Mouse (Mus musculus): ENCODE measurements at regions not wholly inside any gene's neighbourhood (a gene's known extent, or its start where the extent isn't known, plus 50 kb on each side); places are given as distances from the start of the nearest gene placed in this dataset.

DNA sequence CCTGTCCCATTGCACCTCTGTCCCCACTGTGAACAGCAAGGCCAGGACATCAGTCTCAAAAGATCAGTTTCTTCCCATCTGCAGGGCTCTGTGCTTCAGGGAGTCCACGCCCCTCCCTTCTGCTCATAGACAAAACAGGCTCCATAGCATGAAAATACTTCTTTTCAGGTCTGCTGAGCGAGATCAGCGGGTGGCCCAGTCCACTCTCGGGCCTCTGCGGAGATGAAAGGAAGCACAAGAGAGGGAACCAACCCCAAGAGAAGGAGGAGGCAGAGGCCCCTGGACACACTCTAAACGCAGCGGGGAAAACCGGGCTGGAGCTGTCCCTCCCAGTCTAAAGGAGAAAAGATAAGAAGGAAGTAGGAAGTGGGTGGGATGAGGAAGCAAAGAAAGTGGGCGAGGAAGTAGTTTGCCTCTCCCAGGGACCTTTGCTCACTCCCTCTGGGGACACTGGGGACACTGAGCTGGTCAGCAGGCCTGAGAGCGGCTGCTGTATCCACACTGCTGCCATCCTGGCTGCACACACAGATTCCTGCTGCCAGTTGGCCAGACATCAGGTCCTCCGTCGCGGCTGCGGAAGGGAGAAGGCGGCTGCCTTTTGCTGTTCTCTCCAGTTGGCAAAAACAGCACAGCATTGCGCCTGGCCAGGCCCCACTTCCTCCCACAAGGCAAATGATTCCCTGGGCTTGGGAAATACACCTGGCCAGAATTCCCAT is 143.5 kb downstream of the Rybp start:
- peak; percentile 73 for DNase-seq (ENCODE audit: low read depth, low spot score)

- DNase-seq (ENCODE audit: low read depth, low spot score): no peak
Observed at GRCm38 (mm10) chr6:100141225-100141624, 146.1 kb downstream of the Rybp start.

- DNase-seq (ENCODE audit: low read depth, low spot score): no peak
Observed at GRCm38 (mm10) chr6:100140581-100141114, 146.6 kb downstream of the Rybp start.

DNA sequence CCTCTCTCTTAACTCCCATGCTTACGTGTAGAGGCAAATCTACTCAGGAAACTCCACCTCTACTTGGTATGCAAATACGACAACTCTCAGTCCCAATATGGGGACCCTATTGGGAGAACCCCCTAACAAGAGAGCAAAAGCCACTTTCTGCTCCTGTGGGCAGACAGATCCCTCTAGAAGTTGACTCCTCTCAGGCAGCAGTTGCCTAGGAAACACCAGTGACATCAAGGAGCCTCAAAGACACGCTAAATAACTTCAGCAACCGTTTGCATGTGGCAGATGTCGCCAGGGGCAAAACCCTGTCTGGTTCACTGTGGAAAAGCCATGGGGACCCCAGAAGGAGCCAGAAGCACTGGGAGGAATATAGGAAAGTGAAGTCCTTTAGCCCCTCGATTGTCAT is 147.5 kb downstream of the Rybp start:
- DNase-seq (ENCODE audit: low read depth, low spot score): no peak

- no peak for DNase-seq (ENCODE audit: low read depth, low spot score)
Observed at GRCm38 (mm10) chr6:100138659-100139058, 148.6 kb downstream of the Rybp start.

GRCm38 (mm10) chr6:100135177-100135576 is 152.1 kb downstream of the Rybp start:
- no peak for DNase-seq (ENCODE audit: low read depth, low spot score)

- no peak for DNase-seq (ENCODE audit: low read depth, low spot score)
Observed at GRCm38 (mm10) chr6:100133970-100134369, 153.3 kb downstream of the Rybp start.

DNA sequence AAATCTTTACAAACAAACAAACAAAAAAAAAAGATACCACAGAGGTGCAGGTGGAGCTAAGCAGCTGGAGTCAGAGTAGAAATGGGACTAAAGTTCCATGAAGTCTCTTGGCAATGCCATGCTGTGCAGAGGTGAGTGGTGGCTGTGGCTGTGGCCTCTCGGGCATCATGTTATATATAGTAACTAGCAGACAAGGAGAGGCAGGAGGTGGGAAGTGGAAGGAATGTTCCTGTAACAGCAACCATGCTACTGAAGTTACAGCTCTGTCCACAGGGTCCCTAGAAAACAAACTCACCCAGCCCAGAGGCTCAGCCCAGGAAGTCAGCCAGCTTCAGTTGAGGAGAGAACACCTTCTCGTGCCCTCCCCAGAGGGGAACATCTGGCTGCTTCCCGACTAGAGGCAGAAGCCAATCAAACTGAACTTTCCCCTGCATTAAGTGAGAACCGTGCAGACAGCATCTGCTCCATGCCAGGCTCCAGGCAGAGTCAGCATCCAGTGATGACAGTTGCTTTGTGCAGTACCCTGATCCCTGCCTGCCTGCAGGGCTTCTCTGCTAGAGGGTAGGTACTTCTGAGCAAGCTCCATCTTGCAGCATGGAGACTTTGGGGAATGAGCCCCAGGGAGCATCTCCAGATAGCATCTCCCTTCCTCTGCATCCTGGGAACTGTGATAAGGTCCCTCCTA is 154.2 kb downstream of the Rybp start:
- DNase-seq (ENCODE audit: low read depth, low spot score): no peak

- DNase-seq (ENCODE audit: low read depth, low spot score): no peak
Observed at GRCm38 (mm10) chr6:100127221-100128143, 159.8 kb downstream of the Rybp start.

- DNase-seq (ENCODE audit: low read depth, low spot score): peak; percentile 20
Observed at GRCm38 (mm10) chr6:100126736-100127135, 160.5 kb downstream of the Rybp start.

DNA sequence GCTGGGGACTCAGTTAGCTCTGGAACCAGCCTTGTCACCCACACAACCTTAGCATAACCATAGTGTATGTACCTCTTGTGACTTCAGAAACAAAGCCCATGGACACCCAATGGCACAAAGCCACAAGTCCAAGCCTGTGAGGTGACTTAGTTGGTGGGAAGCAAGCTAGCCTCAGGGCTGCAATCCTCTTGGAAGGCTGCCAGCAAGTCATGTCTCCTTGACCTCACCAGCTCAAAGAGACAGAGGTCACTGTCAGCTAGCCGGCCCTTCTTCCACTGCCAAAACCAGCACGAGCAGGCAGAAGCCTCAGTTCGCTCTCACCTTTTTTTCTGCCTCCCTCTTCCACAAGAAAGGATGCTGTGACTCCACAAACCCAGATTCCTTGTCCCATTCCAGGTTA is 161.0 kb downstream of the Rybp start:
- no peak for DNase-seq (ENCODE audit: low read depth, low spot score)

GRCm38 (mm10) chr6:100121240-100121639 is 166.0 kb downstream of the Rybp start:
- DNase-seq (ENCODE audit: low read depth, low spot score): no peak

- DNase-seq (ENCODE audit: low read depth, low spot score): no peak
Observed at GRCm38 (mm10) chr6:100120017-100120944, 167.0 kb downstream of the Rybp start.

GRCm38 (mm10) chr6:100117084-100117483 is 170.2 kb downstream of the Rybp start:
- no peak for DNase-seq (ENCODE audit: low read depth, low spot score)

DNA sequence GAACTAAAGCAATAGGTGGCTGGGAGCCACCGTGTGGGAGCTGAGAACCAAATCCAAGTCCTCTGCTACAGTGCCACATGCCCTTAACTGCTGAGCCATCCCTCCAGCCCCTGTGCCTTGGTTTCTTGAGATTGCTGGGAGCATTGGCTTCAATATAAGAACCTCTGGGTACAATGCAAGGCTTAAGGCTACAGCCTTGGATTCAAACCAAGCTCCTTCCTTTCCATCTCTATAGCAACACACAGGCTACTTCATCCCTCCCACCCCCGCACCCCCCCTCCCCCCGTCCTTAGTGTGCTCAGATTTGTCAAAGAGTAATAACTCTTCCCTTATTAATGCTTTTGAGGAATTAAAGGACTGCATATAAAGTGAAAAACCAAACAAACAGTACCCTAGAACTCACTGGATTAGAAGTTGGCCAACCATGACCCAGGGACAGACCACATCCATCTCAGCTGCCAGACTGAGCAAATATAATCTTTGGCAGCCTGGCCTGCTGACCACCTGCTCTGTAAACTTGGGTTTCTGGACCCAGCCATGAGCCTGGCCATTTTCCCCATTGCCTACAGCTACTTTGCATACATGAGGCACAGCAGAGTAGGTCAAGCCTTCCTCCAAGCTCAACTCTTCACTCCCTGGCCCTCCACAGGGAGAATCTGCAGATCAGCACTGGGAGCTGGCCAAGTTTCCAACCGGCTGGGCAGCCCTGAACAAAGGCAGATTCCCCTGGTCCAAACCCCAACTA is 173.7 kb downstream of the Rybp start:
- no peak for DNase-seq (ENCODE audit: low read depth, low spot score)

GRCm38 (mm10) chr6:100110981-100111660 is 176.2 kb downstream of the Rybp start:
- DNase-seq (ENCODE audit: low read depth, low spot score): no peak

- DNase-seq (ENCODE audit: low read depth, low spot score): no peak
Observed at GRCm38 (mm10) chr6:100109979-100110378, 177.3 kb downstream of the Rybp start.

DNA sequence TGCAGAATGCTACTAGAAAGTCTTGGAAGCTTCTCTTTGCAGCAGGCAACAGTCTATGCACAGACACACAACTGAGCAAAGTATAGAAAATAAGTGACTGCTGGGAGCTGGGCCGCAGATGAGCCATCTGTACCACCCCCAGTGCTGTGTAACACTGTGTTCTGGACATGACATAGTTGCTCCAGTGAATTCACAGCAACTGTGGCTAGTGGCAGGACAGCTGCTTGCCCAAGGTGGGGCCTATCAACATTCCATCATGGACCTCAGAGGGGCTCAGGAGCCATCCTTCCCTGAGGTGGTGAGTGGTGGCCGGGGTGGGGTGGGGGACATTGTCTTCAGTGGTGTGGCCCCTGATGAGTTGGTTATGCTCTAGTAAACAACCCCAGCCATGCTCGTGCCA is 177.9 kb downstream of the Rybp start:
- DNase-seq (ENCODE audit: low read depth, low spot score): no peak

GRCm38 (mm10) chr6:100107508-100107907 is 179.8 kb downstream of the Rybp start:
- DNase-seq (ENCODE audit: low read depth, low spot score): no peak

- DNase-seq (ENCODE audit: low read depth, low spot score): no peak
Observed at GRCm38 (mm10) chr6:100107066-100107465, 180.2 kb downstream of the Rybp start.

Measured in R1 (cell line).